Mouse (Mus musculus) lung, adult 2 months (tissue): ENCODE results near the gene Patl2.

ENCODE experiments used
- CTCF ChIP-seq: fragments of 200-500 bp; IDR thresholded peaks from 2 replicates; pipeline ENCODE4 v1.5.1; 2011; ENCODE audit warnings: mild to moderate bottlenecking, low read length, control low read depth; ENCODE audit not compliant: insufficient read depth
- POLR2A ChIP-seq: fragments of 200-500 bp; IDR thresholded peaks from 2 replicates; pipeline ENCODE4 v1.6.1; 2011; ENCODE audit warnings: low read depth, mild to moderate bottlenecking, control low read depth, low read length, borderline replicate concordance; ENCODE audit errors: extremely low read depth

- TF ChIP-seq CTCF (no peak), POLR2A (no peak)
Observed at GRCm38 (mm10) chr2:122153681-122154365, 32.2 kb downstream of the Patl2 start.
